Mouse (Mus musculus) stomach, postnatal 0 days (tissue): ENCODE results near the gene Fpr3. TPM values are rescaled to one million over a fixed set of nuclear protein-coding genes. Genes with fewer than 3 reads are reported as not detected.
"Not testable (repeated sequence)": the region's sequence is repeated elsewhere in the genome, so short reads cannot be mapped to it uniquely, and the experiment has no call there.

Experiments used
- ATAC-seq: fragments of 200-750 bp; cut with Nextera tagmentation; 2 replicates; pipeline ENCODE4 v1.8.0; 2017; ENCODE audit not compliant: low FRiP score, low TSS enrichment
- DNase-seq: peaks from one replicate; pipeline ENCODE4 v3.0.0-alpha.2; 2016; ENCODE audit warnings: low spot score
- H3K27ac ChIP-seq: fragments of 300-500 bp; sonication (generic); replicated peaks from 2 replicates; pipeline ENCODE4 v1.5.1; 2014; ENCODE audit warnings: mild to moderate bottlenecking, control low read depth
- H3K27me3 ChIP-seq: fragments of 300-500 bp; sonication (generic); 2 replicates; pipeline ENCODE4 v1.6.1; 2014; ENCODE audit warnings: low read length; ENCODE audit not compliant: control insufficient read depth, insufficient read depth
- H3K36me3 ChIP-seq: fragments of 300-500 bp; sonication (generic); 2 replicates; pipeline ENCODE4 v1.6.1; 2014; ENCODE audit warnings: low read length, mixed read lengths; ENCODE audit not compliant: control insufficient read depth, insufficient read depth
- H3K4me1 ChIP-seq: fragments of 300-500 bp; sonication (generic); replicated peaks from 2 replicates; pipeline ENCODE4 v1.6.1; 2014; ENCODE audit warnings: antibody characterized with exemption; ENCODE audit not compliant: control insufficient read depth, insufficient read depth
- H3K4me2 ChIP-seq: fragments of 300-500 bp; sonication (generic); replicated peaks from 2 replicates; pipeline ENCODE4 v1.6.1; 2014; ENCODE audit warnings: low read depth, mild to moderate bottlenecking, control low read depth, moderate library complexity
- H3K4me3 ChIP-seq: fragments of 300-500 bp; sonication (generic); 2 replicates; pipeline ENCODE4 v1.5.1; 2014; ENCODE audit warnings: low read depth, low read length, control low read depth
- H3K9ac ChIP-seq: fragments of 300-500 bp; sonication (generic); 2 replicates; pipeline ENCODE4 v1.6.1; 2014; ENCODE audit warnings: mild to moderate bottlenecking, low read length, control low read depth, mixed read lengths
- H3K9me3 ChIP-seq: fragments of 300-500 bp; sonication (generic); 2 replicates; pipeline ENCODE4 v1.6.1; 2016; ENCODE audit warnings: low read length; ENCODE audit not compliant: control insufficient read depth
- CTCF ChIP-seq: IDR thresholded peaks from 2 replicates; pipeline ENCODE4 v1.5.1; 2016; ENCODE audit warnings: antibody characterized with exemption, low read depth, mild to moderate bottlenecking, moderate library complexity
- EP300 ChIP-seq: optimal IDR thresholded peaks from 2 replicates; pipeline ENCODE3; 2016; ENCODE audit warnings: antibody characterized with exemption
- WGBS: fragments of 180-500 bp; shearing (Covaris S2); extraction: QIAGEN DNeasy Blood & Tissue Kit; methylation state at CpG from one replicate; pipeline ENCODE4 v1.1.7; 2014; 5-methylcytosine and 5-hydroxymethylcytosine counted together
- polyA plus RNA-seq: library from polyadenylated mRNA; unstranded; fragments of >200 nt; fragmentation: Nextera tagmentation; extraction: Ambion mirVana; gene quantifications from 2 replicates; pipeline ENCODE4 v1.2.1, GENCODE M21; 2015

Gene Fpr3
- polyA plus RNA-seq, 1 experiment from 2014 or later: not detected

DNA sequence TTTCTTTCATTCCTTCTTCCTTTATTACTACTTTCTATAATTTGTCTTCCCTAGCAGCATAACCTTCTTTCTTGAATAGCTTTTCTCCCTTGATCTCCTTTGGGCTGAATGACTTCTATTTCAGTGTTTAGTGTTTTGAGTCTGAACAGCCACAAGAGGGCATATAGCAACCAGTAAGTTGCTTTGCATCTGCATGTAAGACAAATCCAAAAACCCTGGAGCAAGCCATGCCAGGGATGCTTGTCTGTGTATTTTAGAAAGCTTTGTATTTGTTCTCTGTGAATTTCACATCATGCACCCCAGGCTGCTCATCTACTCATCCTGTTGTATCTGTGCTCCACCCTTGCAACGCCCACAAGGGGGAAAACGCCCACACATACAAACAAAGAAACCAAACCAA is 11.6 kb downstream of the Fpr3 start:
- ATAC-seq (no peak), DNase-seq (no peak)
- no peak for TF ChIP-seq EP300
- TF ChIP-seq CTCF: peak; percentile 68
- Histone ChIP-seq H3K4me1 (no peaks in the 10 kb centered on the region), H3K4me2 (no peak overlapping the region), H3K9ac (no peak overlapping the region), H3K27ac (no peak overlapping the region), H3K9me3 (no peaks in the 10 kb centered on the region), H3K36me3 (no peaks in the 10 kb centered on the region), H3K27me3 (no peaks in the 10 kb centered on the region), H3K4me3 (no peak overlapping the region)
- WGBS: 78% methylated on average over 2 of the region's 2 CpGs

DNA sequence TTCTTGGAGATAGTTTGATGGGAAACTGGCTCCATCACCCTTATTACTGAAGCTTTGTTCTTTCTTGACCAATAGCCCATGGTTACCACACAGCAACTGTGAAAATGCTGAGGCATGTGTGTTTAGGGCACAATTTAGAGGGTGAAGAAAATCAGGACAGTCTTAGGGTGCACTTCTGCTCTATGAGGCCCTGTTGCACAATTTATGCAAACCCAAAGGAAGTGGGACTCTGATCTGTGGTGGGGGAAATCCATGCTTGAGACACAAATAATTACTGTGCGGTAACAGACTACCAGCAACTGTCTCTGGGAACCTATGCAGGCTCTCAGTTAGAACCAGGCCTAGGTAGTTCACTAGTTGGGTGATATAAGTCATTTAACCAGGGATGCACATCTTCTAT is 13.1 kb downstream of the Fpr3 start:
- no peak overlapping the region for H3K27ac ChIP-seq
- no peak overlapping the region for H3K4me2 ChIP-seq
- H3K4me1 ChIP-seq: no peaks in the 10 kb centered on the region
- no peak for ATAC-seq
- no peaks in the 10 kb centered on the region for H3K9me3 ChIP-seq
- no peak for TF ChIP-seq CTCF
- no peak overlapping the region for H3K4me3 ChIP-seq
- no peaks in the 10 kb centered on the region for H3K36me3 ChIP-seq
- H3K9ac ChIP-seq: no peak overlapping the region
- no peak for DNase-seq
- 81% methylated on average over 1 of the region's 1 CpGs for WGBS
- no peaks in the 10 kb centered on the region for H3K27me3 ChIP-seq

DNA sequence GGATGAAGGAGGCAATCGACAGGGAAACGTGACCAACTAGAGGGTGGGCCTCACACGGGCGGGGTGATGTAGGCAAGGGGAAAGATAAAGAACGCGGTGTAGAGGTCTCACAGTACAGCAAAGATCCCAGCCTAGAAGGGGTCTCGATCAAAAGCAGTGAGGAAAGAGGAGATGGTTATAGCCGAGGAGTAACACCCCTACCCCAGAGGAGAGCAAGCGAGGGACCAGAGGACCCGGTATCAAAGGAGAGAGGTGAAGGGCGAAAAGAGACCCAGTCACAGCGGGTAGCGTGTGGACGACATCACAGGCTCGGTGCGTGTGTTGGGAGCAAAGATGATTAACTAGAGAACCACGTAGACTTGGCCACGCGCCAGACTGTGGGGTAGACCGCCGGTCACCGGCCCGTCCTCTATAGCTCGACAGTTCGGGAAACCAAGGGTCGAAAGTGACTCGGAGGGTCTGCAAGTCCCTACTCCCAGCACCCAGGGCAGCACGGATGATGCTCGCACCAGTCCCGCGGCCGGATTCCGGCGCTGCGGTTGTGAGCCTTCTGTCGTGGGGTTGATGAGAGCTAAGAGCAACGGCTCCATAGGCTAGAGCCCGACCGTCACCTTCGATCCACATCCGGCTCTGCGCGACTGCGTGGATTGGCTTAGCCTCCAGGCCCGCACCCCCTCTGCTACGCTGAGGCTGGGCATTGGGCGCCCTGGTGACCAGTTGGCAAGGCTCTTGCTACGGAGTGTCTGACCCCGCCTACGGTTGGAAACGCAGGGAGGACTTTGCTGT is 22.2 kb downstream of the Fpr3 start:
- Histone ChIP-seq H3K9ac (peak overlapping the region; percentile 64), H3K36me3 (no peaks in the 10 kb centered on the region), H3K4me2 (peak overlapping the region; percentile 76), H3K27ac (peak overlapping the region; percentile 61; the same call in 1 of the 2 replicates), H3K9me3 (no peaks in the 10 kb centered on the region), H3K4me3 (peak overlapping the region; percentile 48), H3K27me3 (no peaks in the 10 kb centered on the region), H3K4me1 (no peaks in the 10 kb centered on the region)
- WGBS: 15% methylated on average over 51 of the region's 51 CpGs
- ATAC-seq (peak; percentile 100), DNase-seq (peak; percentile 89)
- TF ChIP-seq CTCF: no peak
- TF ChIP-seq EP300: no peak

DNA sequence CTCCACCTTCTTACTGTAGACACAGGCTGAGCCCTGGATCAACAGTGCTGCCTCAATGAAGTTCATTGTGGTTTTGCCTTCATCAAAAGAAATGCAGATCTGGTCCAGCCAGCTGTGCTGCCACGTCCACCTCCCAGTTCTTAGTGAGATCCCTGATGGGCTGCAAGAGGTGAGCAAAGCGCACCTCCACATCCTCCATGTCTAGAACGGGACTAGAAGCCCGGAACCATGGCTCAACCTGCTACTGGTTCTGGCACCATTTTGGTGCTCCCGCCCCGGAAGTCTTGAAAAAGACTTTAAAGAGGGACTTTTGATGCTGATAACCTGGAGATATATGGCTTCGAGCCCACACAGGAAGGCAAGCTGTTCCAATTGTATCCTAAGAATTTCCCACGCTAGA is 25.0 kb downstream of the Fpr3 start:
- H3K36me3 ChIP-seq, H3K4me1 ChIP-seq, H3K4me3 ChIP-seq, H3K4me2 ChIP-seq, DNase-seq, H3K9ac ChIP-seq, ATAC-seq, H3K27me3 ChIP-seq, H3K9me3 ChIP-seq, H3K27ac ChIP-seq: not testable (repeated sequence)
- 85% methylated on average over 8 of the region's 8 CpGs for WGBS

DNA sequence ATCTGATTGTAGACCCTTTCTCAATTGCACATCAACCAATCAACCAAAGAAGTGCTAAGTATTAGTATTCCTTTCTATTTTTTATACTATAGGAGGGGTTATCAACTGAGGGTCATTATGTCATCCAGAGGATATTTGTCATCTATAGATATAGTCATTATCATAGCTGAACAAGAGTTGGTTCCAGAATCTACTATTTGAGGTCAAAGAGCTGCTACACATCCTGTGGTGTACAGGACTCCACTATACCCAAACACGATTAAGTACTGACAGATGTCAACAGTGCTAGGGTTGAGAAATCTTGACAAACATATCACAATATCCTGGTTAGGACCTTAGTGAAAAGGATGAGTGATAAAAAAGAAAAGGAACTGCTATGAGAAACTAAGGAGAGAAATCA is 29.7 kb downstream of the Fpr3 start:
- DNase-seq (no peak), ATAC-seq (no peak)
- H3K9me3 ChIP-seq: no peaks in the 10 kb centered on the region
- H3K27me3 ChIP-seq: no peaks in the 10 kb centered on the region
- H3K4me1 ChIP-seq: no peaks in the 10 kb centered on the region
- 93% methylated on average over 1 of the region's 1 CpGs for whole genome bisulfite sequencing
- no peak overlapping the region for H3K9ac ChIP-seq
- no peak overlapping the region for H3K4me2 ChIP-seq
- TF ChIP-seq CTCF (no peak), EP300 (no peak)
- no peak overlapping the region for H3K4me3 ChIP-seq
- no peaks in the 10 kb centered on the region for H3K36me3 ChIP-seq
- H3K27ac ChIP-seq: no peak overlapping the region

DNA sequence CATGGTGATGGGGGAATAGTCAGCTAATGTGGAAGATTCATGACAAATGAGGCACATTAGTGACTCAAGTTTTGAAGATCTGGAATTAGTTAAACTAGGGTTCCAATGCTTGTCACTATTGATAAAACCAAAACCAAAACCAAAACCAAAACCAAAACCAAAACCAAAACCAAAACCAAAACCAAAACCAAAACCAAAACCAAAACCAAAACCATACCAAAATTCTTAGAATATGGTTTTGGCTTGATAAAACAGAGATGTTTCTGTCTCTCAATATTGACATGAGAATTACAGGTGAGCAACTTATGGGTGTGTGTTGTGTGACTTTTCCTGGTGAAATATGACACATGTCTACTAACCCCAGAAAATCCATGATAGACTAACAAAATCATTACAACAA is 30.1 kb downstream of the Fpr3 start:
- H3K36me3 ChIP-seq: no peaks in the 10 kb centered on the region
- no peak for ATAC-seq
- H3K4me2 ChIP-seq: no peak overlapping the region
- H3K4me1 ChIP-seq: no peaks in the 10 kb centered on the region
- no peak overlapping the region for H3K4me3 ChIP-seq
- DNase-seq: no peak
- H3K27me3 ChIP-seq: no peaks in the 10 kb centered on the region
- no peaks in the 10 kb centered on the region for H3K9me3 ChIP-seq
- H3K9ac ChIP-seq: no peak overlapping the region
- no peak overlapping the region for H3K27ac ChIP-seq
- TF ChIP-seq CTCF: no peak
- no peak for TF ChIP-seq EP300
